Mouse (Mus musculus) erythroblast, embryonic 14.5 days (primary cell): ENCODE results near the gene Glcci1.

Source experiments
- GATA1 ChIP-seq: IDR thresholded peaks from 2 replicates; pipeline ENCODE4 v1.6.1; 2012; ENCODE audit warnings: low read length, inconsistent platforms, mixed read lengths
- TAL1 ChIP-seq: IDR thresholded peaks from 3 replicates; pipeline ENCODE4 v1.6.1; 2012; ENCODE audit warnings: low read length, inconsistent platforms, mixed read lengths

GRCm38 (mm10) chr6:8504521-8505228, 4.7 kb upstream of the Glcci1 start:
- TF ChIP-seq GATA1 = no peak
- no peak for TF ChIP-seq TAL1
